Mouse (Mus musculus) midbrain, embryonic 13.5 days (tissue): Measurements from ENCODE around the gene Ccdc30. TPM values are rescaled to one million over a fixed set of nuclear protein-coding genes. Genes with fewer than 3 reads are reported as not detected.
A peak's percentile ranks its signal among the peaks of the same experiment; 100 is the strongest.

ENCODE experiments used
- ATAC-seq: fragments of 200-750 bp; cut with Nextera tagmentation; 2 replicates; pipeline ENCODE4 v1.8.0; 2017; ENCODE audit warnings: mild to moderate bottlenecking, moderate TSS enrichment, moderate library complexity
- H3K27ac ChIP-seq: fragments of 300-500 bp; sonication (generic); 2 replicates; pipeline ENCODE4 v1.5.1; 2015; ENCODE audit warnings: inconsistent platforms, mild to moderate bottlenecking, moderate library complexity
- H3K27me3 ChIP-seq: fragments of 300-500 bp; sonication (generic); 2 replicates; pipeline ENCODE4 v1.6.1; 2015; ENCODE audit warnings: mild to moderate bottlenecking, inconsistent platforms
- H3K36me3 ChIP-seq: fragments of 300-500 bp; sonication (generic); 2 replicates; pipeline ENCODE4 v1.6.1; 2015; ENCODE audit warnings: mild to moderate bottlenecking, inconsistent platforms
- H3K4me1 ChIP-seq: fragments of 300-500 bp; sonication (generic); replicated peaks from 2 replicates; pipeline ENCODE4 v1.6.1; 2015; ENCODE audit warnings: inconsistent platforms
- H3K4me2 ChIP-seq: fragments of 300-500 bp; sonication (generic); replicated peaks from 2 replicates; pipeline ENCODE4 v1.6.1; 2015; ENCODE audit warnings: moderate library complexity, mild to moderate bottlenecking, inconsistent platforms
- H3K4me3 ChIP-seq: fragments of 300-500 bp; sonication (generic); replicated peaks from 2 replicates; pipeline ENCODE4 v1.5.1; 2015; ENCODE audit warnings: mild to moderate bottlenecking, inconsistent platforms
- H3K9ac ChIP-seq: fragments of 300-500 bp; sonication (generic); replicated peaks from 2 replicates; pipeline ENCODE4 v1.6.1; 2015; ENCODE audit warnings: mild to moderate bottlenecking, inconsistent platforms
- H3K9me3 ChIP-seq: fragments of 300-500 bp; sonication (generic); 2 replicates; pipeline ENCODE4 v1.6.1; 2016; ENCODE audit warnings: mild to moderate bottlenecking, inconsistent platforms
- WGBS: fragments of 180-500 bp; shearing (Covaris S2); methylation state at CpG from one replicate; pipeline ENCODE4 v1.1.7; 2015; 5-methylcytosine and 5-hydroxymethylcytosine counted together
- polyA plus RNA-seq: library from polyadenylated mRNA; unstranded; fragments of >200 nt; fragmentation: Nextera tagmentation; extraction: Ambion mirVana; gene quantifications from 2 replicates; pipeline ENCODE4 v1.2.1, GENCODE M21; 2015

Ccdc30 gene
- polyA plus RNA-seq, 1 experiment from 2014 or later: 19.2 TPM

- no peak overlapping the region for H3K4me3 ChIP-seq
- 0 out of 2 replicates have a peak overlapping the region, but pooled peaks have one; percentile 16 for H3K27ac ChIP-seq
- H3K4me1 ChIP-seq: peaks cover 20% of the 10 kb centered on the region
- no peak overlapping the region for H3K4me2 ChIP-seq
- H3K36me3 ChIP-seq: peaks cover 2% of the 10 kb centered on the region; the same call in 1 of the 2 replicates
- peaks cover 3% of the 10 kb centered on the region; the same call in 1 of the 2 replicates for H3K9me3 ChIP-seq
- peaks cover 9% of the 10 kb centered on the region; the same call in 1 of the 2 replicates for H3K27me3 ChIP-seq
- ATAC-seq: no peak
- H3K9ac ChIP-seq: no peak overlapping the region
- WGBS: 81% methylated on average over 6 of the region's 6 CpGs
Measured at GRCm38 (mm10) chr4:119412791-119413190, 2.5 kb downstream of the Ccdc30 start.

- no peak for ATAC-seq
- peaks cover 3% of the 10 kb centered on the region; the same call in 1 of the 2 replicates for H3K36me3 ChIP-seq
- H3K9me3 ChIP-seq: peaks cover 4% of the 10 kb centered on the region; the same call in 1 of the 2 replicates
- WGBS: 78% methylated on average over 12 of the region's 12 CpGs
- no peak overlapping the region for H3K4me3 ChIP-seq
- no peak overlapping the region for H3K9ac ChIP-seq
- no peak overlapping the region for H3K4me2 ChIP-seq
- no peak overlapping the region for H3K27ac ChIP-seq
- peaks cover 4% of the 10 kb centered on the region; the same call in 1 of the 2 replicates for H3K27me3 ChIP-seq
- peaks cover 20% of the 10 kb centered on the region for H3K4me1 ChIP-seq
Measured at GRCm38 (mm10) chr4:119411877-119412650, 3.3 kb downstream of the Ccdc30 start.

- H3K9ac ChIP-seq: no peak overlapping the region
- H3K4me1 ChIP-seq: no peaks in the 10 kb centered on the region
- WGBS: 74% methylated on average over 2 of the region's 2 CpGs
- no peak for ATAC-seq
- no peak overlapping the region for H3K27ac ChIP-seq
- H3K4me2 ChIP-seq: no peak overlapping the region
- no peaks in the 10 kb centered on the region for H3K27me3 ChIP-seq
- H3K4me3 ChIP-seq: no peak overlapping the region
- peaks cover 18% of the 10 kb centered on the region for H3K9me3 ChIP-seq
- peaks cover 45% of the 10 kb centered on the region for H3K36me3 ChIP-seq
Measured at GRCm38 (mm10) chr4:119403431-119403830, 11.9 kb downstream of the Ccdc30 start.

GRCm38 (mm10) chr4:119400896-119401295 lies 14.4 kb downstream of the Ccdc30 start:
- Histone ChIP-seq H3K27me3 (no peaks in the 10 kb centered on the region), H3K9ac (no peak overlapping the region), H3K4me2 (no peak overlapping the region), H3K36me3 (peaks cover 48% of the 10 kb centered on the region), H3K4me3 (no peak overlapping the region), H3K27ac (no peak overlapping the region), H3K4me1 (no peaks in the 10 kb centered on the region), H3K9me3 (peaks cover 14% of the 10 kb centered on the region)
- no peak for ATAC-seq
- 61% methylated on average over 7 of the region's 7 CpGs for WGBS

- no peak overlapping the region for H3K4me3 ChIP-seq
- no peak overlapping the region for H3K27ac ChIP-seq
- peaks cover 14% of the 10 kb centered on the region for H3K9me3 ChIP-seq
- H3K36me3 ChIP-seq: peaks cover 44% of the 10 kb centered on the region
- no peaks in the 10 kb centered on the region for H3K4me1 ChIP-seq
- ATAC-seq: no peak
- H3K4me2 ChIP-seq: no peak overlapping the region
- H3K9ac ChIP-seq: no peak overlapping the region
- H3K27me3 ChIP-seq: no peaks in the 10 kb centered on the region
- 87% methylated on average over 7 of the region's 7 CpGs for WGBS
Measured at GRCm38 (mm10) chr4:119398751-119399150, 16.6 kb downstream of the Ccdc30 start.

GRCm38 (mm10) chr4:119390369-119390768 lies 25.0 kb downstream of the Ccdc30 start:
- ATAC-seq: no peak
- no peak overlapping the region for H3K4me3 ChIP-seq
- 100% methylated on average over 1 of the region's 1 CpGs for WGBS

GRCm38 (mm10) chr4:119389184-119389583 lies 26.1 kb downstream of the Ccdc30 start:
- no peak for ATAC-seq
- no peak overlapping the region for H3K27ac ChIP-seq
- H3K4me3 ChIP-seq: no peak overlapping the region
- H3K9me3 ChIP-seq: no peaks in the 10 kb centered on the region; the same call in 1 of the 2 replicates
- no peak overlapping the region for H3K4me2 ChIP-seq
- H3K36me3 ChIP-seq: peaks cover 19% of the 10 kb centered on the region
- 61% methylated on average over 3 of the region's 3 CpGs for whole genome bisulfite sequencing
- H3K27me3 ChIP-seq: no peaks in the 10 kb centered on the region
- H3K4me1 ChIP-seq: no peaks in the 10 kb centered on the region
- H3K9ac ChIP-seq: no peak overlapping the region

More at GRCm38 (mm10) chr4:119390369-119390768, 25.0 kb downstream of the Ccdc30 start:
- H3K27ac ChIP-seq: no peak overlapping the region
- H3K9me3 ChIP-seq: no peaks in the 10 kb centered on the region; the same call in 1 of the 2 replicates
- no peak overlapping the region for H3K4me2 ChIP-seq
- no peaks in the 10 kb centered on the region for H3K27me3 ChIP-seq
- no peaks in the 10 kb centered on the region for H3K4me1 ChIP-seq
- peaks cover 19% of the 10 kb centered on the region for H3K36me3 ChIP-seq
- H3K9ac ChIP-seq: no peak overlapping the region

- ATAC-seq: no peak
- H3K27me3 ChIP-seq: no peaks in the 10 kb centered on the region
- H3K27ac ChIP-seq: no peak overlapping the region
- H3K4me3 ChIP-seq: no peak overlapping the region
- no peaks in the 10 kb centered on the region for H3K4me1 ChIP-seq
- no peak overlapping the region for H3K4me2 ChIP-seq
- H3K36me3 ChIP-seq: 0 out of 2 replicates have a peak, but pooled peaks cover under 1% of the 10 kb centered on the region
- WGBS: 80% methylated on average over 7 of the region's 7 CpGs
- H3K9ac ChIP-seq: no peak overlapping the region
- no peaks in the 10 kb centered on the region for H3K9me3 ChIP-seq
Measured at GRCm38 (mm10) chr4:119381471-119382190, 33.7 kb downstream of the Ccdc30 start.

GRCm38 (mm10) chr4:119369460-119369859 lies 45.9 kb downstream of the Ccdc30 start:
- no peak for ATAC-seq
- 84% methylated on average over 6 of the region's 6 CpGs for WGBS
- Histone ChIP-seq H3K4me2 (no peak overlapping the region), H3K4me1 (no peaks in the 10 kb centered on the region), H3K27ac (no peak overlapping the region), H3K4me3 (no peak overlapping the region), H3K9me3 (no peaks in the 10 kb centered on the region), H3K9ac (no peak overlapping the region), H3K36me3 (no peaks in the 10 kb centered on the region), H3K27me3 (no peaks in the 10 kb centered on the region)

GRCm38 (mm10) chr4:119366758-119367526 lies 48.4 kb downstream of the Ccdc30 start:
- Histone ChIP-seq H3K4me3 (no peak overlapping the region), H3K36me3 (no peaks in the 10 kb centered on the region), H3K9me3 (no peaks in the 10 kb centered on the region), H3K9ac (no peak overlapping the region), H3K4me1 (no peaks in the 10 kb centered on the region), H3K4me2 (no peak overlapping the region), H3K27me3 (no peaks in the 10 kb centered on the region), H3K27ac (no peak overlapping the region)
- WGBS: 72% methylated on average over 4 of the region's 4 CpGs
- ATAC-seq: no peak

GRCm38 (mm10) chr4:119362231-119362630 lies 53.1 kb downstream of the Ccdc30 start:
- Histone ChIP-seq H3K27ac (no peak overlapping the region), H3K4me1 (no peaks in the 10 kb centered on the region), H3K9ac (no peak overlapping the region), H3K9me3 (no peaks in the 10 kb centered on the region), H3K4me3 (no peak overlapping the region), H3K4me2 (no peak overlapping the region), H3K27me3 (no peaks in the 10 kb centered on the region), H3K36me3 (no peaks in the 10 kb centered on the region)
- no peak for ATAC-seq
- 80% methylated on average over 3 of the region's 3 CpGs for WGBS
